Mouse (Mus musculus): Measurements from ENCODE around the gene Rab38. TPM values are rescaled to one million over a fixed set of nuclear protein-coding genes. Genes with fewer than 3 reads are reported as not detected.

Gene Rab38
- total RNA-seq (2012; rRNA removed): not detected in 2 replicates
- not detected in 2 replicates for total RNA-seq (2014; rRNA removed)
- not detected in 2 replicates for polyA plus RNA-seq (2012; ENCODE audit: insufficient read length, low read depth)

- no peak within 1 kb of the TSS for H3K9ac ChIP-seq (ENCODE audit: insufficient read depth, low read depth)
- H3K27me3 ChIP-seq (replicated peaks): no peaks in the 10 kb centered on the region
- H3K4me2 ChIP-seq (ENCODE audit: insufficient read depth, low read depth, poor library complexity, severe bottlenecking): 0 out of 2 replicates have a peak within 1 kb of the TSS, but pooled peaks have one; percentile 19
- DNase-seq (ENCODE audit: extremely low read depth): no peak
- dilution Hi-C loops (cut with MboI; ENCODE audit: extremely low pct_ligation_motif_present, extremely low pct_unique_long_range_greater_than_20kb, low sequenced_read_pairs) (no loop called here), in situ Hi-C loops (cut with MboI; ENCODE audit: low pct_ligation_motif_present, low pct_unique_long_range_greater_than_20kb, low sequenced_read_pairs) (no loop called here)
- H3K4me3 ChIP-seq (replicated peaks in 1 of 3; ENCODE audit: low read depth in 2 of 3, low read length in 2 of 3, poor library complexity in 1 of 3): no peak within 1 kb of the TSS
- TF ChIP-seq CTCF (conservative IDR thresholded peaks at IDR 0.05 in 1 of 2, IDR thresholded peaks at IDR 0.05 in 1 of 2; ENCODE audit: low read depth in 2 of 2, low read length in 2 of 2) (no peak), POLR2A (IDR thresholded peaks at IDR 0.05; ENCODE audit: low read depth, low read length) (no peak), TCF12 (IDR thresholded peaks at IDR 0.05; ENCODE audit: low read depth, low read length) (no peak), CHD1 (IDR thresholded peaks at IDR 0.05; ENCODE audit: low read depth, low read length) (no peak), MAFK (IDR thresholded peaks at IDR 0.05; ENCODE audit: insufficient replicate concordance, low read length) (no peak), MAX (IDR thresholded peaks at IDR 0.05; ENCODE audit: low read length) (no peak), JUN (IDR thresholded peaks at IDR 0.05; ENCODE audit: insufficient read depth, low read depth, low read length) (no peak), NELFE (IDR thresholded peaks at IDR 0.05; ENCODE audit: low read depth, low read length) (no peak), UBTF (IDR thresholded peaks at IDR 0.05; ENCODE audit: low read depth, low read length) (no peak), MAZ (IDR thresholded peaks at IDR 0.05; ENCODE audit: low read depth, low read length) (no peak), TBP (conservative IDR thresholded peaks at IDR 0.05; ENCODE audit: low read depth, low read length) (no peak), PAX5 (IDR thresholded peaks at IDR 0.05; ENCODE audit: low read length) (no peak), MEF2A (IDR thresholded peaks at IDR 0.05; ENCODE audit: borderline replicate concordance, low read depth, low read length) (no peak), ETS1 (conservative IDR thresholded peaks at IDR 0.05; ENCODE audit: low read depth, low read length) (no peak), MXI1 (IDR thresholded peaks at IDR 0.05; ENCODE audit: low read depth, low read length) (no peak), KAT2A (IDR thresholded peaks at IDR 0.05; ENCODE audit: insufficient replicate concordance, low read length) (no peak)
- no peaks in the 10 kb centered on the region for H3K79me2 ChIP-seq (replicated peaks; ENCODE audit: control insufficient read depth, extremely low read depth, insufficient read depth, poor library complexity, severe bottlenecking)
- no peaks in the 10 kb centered on the region for H3K36me3 ChIP-seq (replicated peaks in 1 of 2; ENCODE audit: control insufficient read depth in 1 of 2, insufficient read depth in 1 of 2, low read length in 1 of 2)
- H3K27ac ChIP-seq (ENCODE audit: insufficient read depth, low read depth): no peak within 1 kb of the TSS
- no peaks in the 10 kb centered on the region for H3K9me3 ChIP-seq (replicated peaks; ENCODE audit: low read length)
- no peaks in the 10 kb centered on the region for H3K4me1 ChIP-seq (ENCODE audit: control insufficient read depth in 1 of 2, insufficient read depth in 2 of 2)
These were observed at the start of gene Rab38 for GRCm38 (mm10) chr7:88429786-88430691. Rab38 (plus strand) TSS chr7:88430273.

- H3K27me3 ChIP-seq (replicated peaks): no peaks in the 10 kb centered on the region
- no peak overlapping the region for H3K4me3 ChIP-seq (replicated peaks in 1 of 3; ENCODE audit: low read depth in 2 of 3, low read length in 2 of 3, poor library complexity in 1 of 3)
- no peak overlapping the region for H3K27ac ChIP-seq (ENCODE audit: insufficient read depth, low read depth)
- no peaks in the 10 kb centered on the region; a peak in 1 of 4 replicates for H3K4me1 ChIP-seq (ENCODE audit: control insufficient read depth in 1 of 2, insufficient read depth in 2 of 2)
- DNase-seq (ENCODE audit: extremely low read depth): no peak
- in situ Hi-C loops (cut with MboI; ENCODE audit: low pct_ligation_motif_present, low pct_unique_long_range_greater_than_20kb, low sequenced_read_pairs): no loop called here
- TF ChIP-seq JUN (IDR thresholded peaks at IDR 0.05; ENCODE audit: insufficient read depth, low read depth, low read length) (no peak), ZC3H11A (IDR thresholded peaks at IDR 0.05; ENCODE audit: low read depth, low read length) (no peak), MEF2A (IDR thresholded peaks at IDR 0.05; ENCODE audit: borderline replicate concordance, low read depth, low read length) (no peak), CHD2 (IDR thresholded peaks at IDR 0.05; ENCODE audit: low read length) (no peak), IRF4 (IDR thresholded peaks at IDR 0.05; ENCODE audit: low read depth, low read length) (no peak), ELF1 (IDR thresholded peaks at IDR 0.05; ENCODE audit: low read depth, low read length) (no peak), SIN3A (IDR thresholded peaks at IDR 0.05; ENCODE audit: low read length) (no peak)
- no peak overlapping the region for H3K9ac ChIP-seq (ENCODE audit: insufficient read depth, low read depth)
- dilution Hi-C loops (cut with MboI; ENCODE audit: extremely low pct_ligation_motif_present, extremely low pct_unique_long_range_greater_than_20kb, low sequenced_read_pairs): no loop called here
- H3K4me2 ChIP-seq (ENCODE audit: insufficient read depth, low read depth, poor library complexity, severe bottlenecking): no peak overlapping the region
- H3K36me3 ChIP-seq (replicated peaks in 1 of 2; ENCODE audit: control insufficient read depth in 1 of 2, insufficient read depth in 1 of 2, low read length in 1 of 2): no peaks in the 10 kb centered on the region
- no peaks in the 10 kb centered on the region for H3K9me3 ChIP-seq (replicated peaks; ENCODE audit: low read length)
- H3K79me2 ChIP-seq (replicated peaks; ENCODE audit: control insufficient read depth, extremely low read depth, insufficient read depth, poor library complexity, severe bottlenecking): no peaks in the 10 kb centered on the region
These were observed 35.5 kb upstream of the Rab38 start for GRCm38 (mm10) chr7:88394568-88394967.
